Mouse (Mus musculus) forebrain, embryonic 15.5 days (tissue): ENCODE measurements around the gene Sema5b. TPM values are rescaled to one million over a fixed set of nuclear protein-coding genes. Genes with fewer than 3 reads are reported as not detected.

Experiments used
- ATAC-seq: fragments of 200-750 bp; cut with Nextera tagmentation; replicated peaks from 2 replicates; pipeline ENCODE4 v1.8.0; 2017; ENCODE audit warnings: mild to moderate bottlenecking, moderate TSS enrichment, moderate library complexity
- H3K27ac ChIP-seq: fragments of 300-500 bp; sonication (generic); replicated peaks from 2 replicates; pipeline ENCODE4 v1.5.1; 2015; ENCODE audit warnings: mild to moderate bottlenecking, inconsistent platforms
- H3K27me3 ChIP-seq: fragments of 300-500 bp; sonication (generic); 2 replicates; pipeline ENCODE4 v1.6.1; 2015; ENCODE audit warnings: inconsistent platforms
- H3K36me3 ChIP-seq: fragments of 300-500 bp; sonication (generic); 2 replicates; pipeline ENCODE4 v1.6.1; 2015; ENCODE audit warnings: mild to moderate bottlenecking, inconsistent platforms
- H3K4me1 ChIP-seq: fragments of 300-500 bp; sonication (generic); 2 replicates; pipeline ENCODE4 v1.6.1; 2015; ENCODE audit warnings: inconsistent platforms
- H3K4me2 ChIP-seq: fragments of 300-500 bp; sonication (generic); replicated peaks from 2 replicates; pipeline ENCODE4 v1.6.1; 2015; ENCODE audit warnings: mild to moderate bottlenecking, inconsistent platforms
- H3K4me3 ChIP-seq: fragments of 300-500 bp; sonication (generic); 2 replicates; pipeline ENCODE4 v1.5.1; 2015; ENCODE audit warnings: mild to moderate bottlenecking, inconsistent platforms
- H3K9ac ChIP-seq: fragments of 300-500 bp; sonication (generic); replicated peaks from 2 replicates; pipeline ENCODE4 v1.6.1; 2015; ENCODE audit warnings: mild to moderate bottlenecking, inconsistent platforms
- H3K9me3 ChIP-seq: fragments of 300-500 bp; sonication (generic); 2 replicates; pipeline ENCODE4 v1.6.1; 2016; ENCODE audit warnings: inconsistent platforms
- WGBS: fragments of 180-500 bp; shearing (Covaris S2); methylation state at CpG from one replicate; pipeline ENCODE4 v1.1.7; 2015; ENCODE audit warnings: mixed read lengths; 5-methylcytosine and 5-hydroxymethylcytosine counted together
- polyA plus RNA-seq: library from polyadenylated mRNA; unstranded; fragments of >200 nt; fragmentation: Nextera tagmentation; extraction: Ambion mirVana; gene quantifications from 2 replicates; pipeline ENCODE4 v1.2.1, GENCODE M21; 2015

Sema5b gene
- polyA plus RNA-seq, 1 experiment from 2014 or later: 31.5 TPM

DNA sequence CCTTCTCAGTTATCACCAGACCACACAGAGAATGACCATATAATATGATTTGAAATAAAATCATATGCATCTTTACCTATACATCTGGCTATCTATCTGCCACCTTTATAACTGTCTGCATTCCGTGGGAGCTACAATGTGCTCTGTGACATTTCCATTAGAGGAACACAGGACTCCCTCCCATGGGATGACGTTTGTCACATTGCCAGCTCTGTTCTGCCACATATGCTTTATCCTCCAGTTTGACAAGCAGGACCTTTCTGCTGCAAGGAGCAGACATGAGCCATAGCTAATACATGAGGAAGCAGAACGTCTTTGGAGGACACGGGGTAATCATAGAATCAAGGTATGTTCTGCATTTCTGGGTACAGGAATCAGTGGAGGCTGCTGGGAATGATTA, 16.7 kb upstream of the Sema5b start:
- WGBS: 77% methylated on average over 4 of the region's 4 CpGs
- Histone ChIP-seq H3K4me1 (peaks cover 3% of the 10 kb centered on the region; the same call in 1 of the 2 replicates), H3K36me3 (no peaks in the 10 kb centered on the region), H3K4me3 (no peak overlapping the region), H3K4me2 (no peak overlapping the region), H3K27me3 (no peaks in the 10 kb centered on the region), H3K27ac (no peak overlapping the region), H3K9ac (no peak overlapping the region), H3K9me3 (no peaks in the 10 kb centered on the region)
- ATAC-seq: no peak

DNA sequence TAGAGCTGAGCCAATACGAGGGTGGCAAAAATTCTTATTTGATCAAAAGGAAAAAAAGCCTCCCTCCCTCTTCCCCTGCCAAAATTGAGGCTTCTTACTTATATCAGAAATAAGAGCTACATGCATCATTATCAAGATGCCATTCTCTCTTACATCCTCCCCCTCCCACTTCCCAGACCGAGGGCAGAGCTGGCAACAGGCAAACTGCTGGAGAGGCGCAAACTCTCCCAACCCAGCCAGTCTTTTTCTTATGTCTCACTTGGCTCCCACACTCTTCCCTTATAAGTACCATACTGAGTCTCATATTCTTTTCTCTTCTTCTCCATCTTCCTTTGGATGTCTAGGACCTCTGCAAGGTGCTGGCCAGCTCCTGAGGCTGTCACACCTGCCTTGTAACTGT, 6.3 kb upstream of the Sema5b start:
- H3K27me3 ChIP-seq: peaks cover 8% of the 10 kb centered on the region
- H3K4me3 ChIP-seq: no peak overlapping the region
- H3K9ac ChIP-seq: no peak overlapping the region
- no peak for ATAC-seq
- no peaks in the 10 kb centered on the region for H3K9me3 ChIP-seq
- H3K4me2 ChIP-seq: no peak overlapping the region
- H3K4me1 ChIP-seq: peaks cover 7% of the 10 kb centered on the region
- no peaks in the 10 kb centered on the region for H3K36me3 ChIP-seq
- no peak overlapping the region for H3K27ac ChIP-seq
- 75% methylated on average over 3 of the region's 3 CpGs for WGBS

DNA sequence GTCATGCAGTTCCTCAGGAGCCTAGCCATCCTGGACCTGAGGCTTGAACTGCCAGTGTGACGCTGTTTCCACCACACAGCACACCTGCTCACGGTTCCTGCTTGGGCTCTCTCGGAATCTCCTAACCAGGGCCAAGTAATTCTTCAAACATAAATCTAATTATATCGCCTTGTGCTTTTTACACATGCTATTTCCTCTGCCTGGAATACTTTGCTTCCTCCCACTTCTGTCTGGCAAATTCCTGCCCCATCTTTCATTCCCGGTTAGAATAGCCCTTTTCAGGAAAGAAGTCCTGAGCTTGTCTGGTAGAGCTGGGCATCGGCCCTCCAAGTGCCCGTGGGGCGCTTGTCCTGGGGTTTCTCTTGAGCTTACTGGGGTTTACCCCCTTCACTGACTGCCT, 3.3 kb upstream of the Sema5b start:
- no peak for ATAC-seq
- no peak overlapping the region for H3K4me3 ChIP-seq
- no peaks in the 10 kb centered on the region for H3K36me3 ChIP-seq
- H3K4me1 ChIP-seq: peaks cover 22% of the 10 kb centered on the region
- H3K27ac ChIP-seq: no peak overlapping the region
- H3K9me3 ChIP-seq: no peaks in the 10 kb centered on the region
- 82% methylated on average over 8 of the region's 8 CpGs for WGBS
- H3K27me3 ChIP-seq: peaks cover 8% of the 10 kb centered on the region
- no peak overlapping the region for H3K9ac ChIP-seq
- H3K4me2 ChIP-seq: no peak overlapping the region

DNA sequence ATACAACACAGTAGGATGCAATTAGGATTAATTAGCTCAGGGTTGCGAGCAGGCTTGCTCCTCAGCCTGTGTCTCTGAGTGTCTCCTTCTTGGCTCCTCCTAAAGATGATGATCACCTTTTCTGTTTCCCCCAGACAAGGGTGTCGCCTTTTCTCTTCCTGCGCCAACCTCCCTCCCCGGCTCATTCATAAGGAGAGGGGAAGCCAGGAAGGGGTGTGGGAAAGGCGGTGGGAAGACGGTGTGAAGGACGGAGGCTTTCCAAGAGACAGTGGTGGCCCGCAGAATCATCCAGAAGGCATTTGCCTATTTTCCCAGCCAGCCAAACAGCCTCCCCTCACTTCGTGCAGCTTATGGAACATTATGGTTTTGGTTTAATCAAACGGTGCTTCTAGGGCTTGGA, 1.9 kb upstream of the Sema5b start:
- Histone ChIP-seq H3K4me1 (peaks cover 32% of the 10 kb centered on the region), H3K9me3 (no peaks in the 10 kb centered on the region), H3K36me3 (no peaks in the 10 kb centered on the region), H3K4me2 (no peak overlapping the region), H3K27me3 (peaks cover 8% of the 10 kb centered on the region), H3K4me3 (no peak overlapping the region), H3K9ac (no peak overlapping the region), H3K27ac (no peak overlapping the region)
- ATAC-seq: no peak
- WGBS: 33% methylated on average over 10 of the region's 10 CpGs

DNA sequence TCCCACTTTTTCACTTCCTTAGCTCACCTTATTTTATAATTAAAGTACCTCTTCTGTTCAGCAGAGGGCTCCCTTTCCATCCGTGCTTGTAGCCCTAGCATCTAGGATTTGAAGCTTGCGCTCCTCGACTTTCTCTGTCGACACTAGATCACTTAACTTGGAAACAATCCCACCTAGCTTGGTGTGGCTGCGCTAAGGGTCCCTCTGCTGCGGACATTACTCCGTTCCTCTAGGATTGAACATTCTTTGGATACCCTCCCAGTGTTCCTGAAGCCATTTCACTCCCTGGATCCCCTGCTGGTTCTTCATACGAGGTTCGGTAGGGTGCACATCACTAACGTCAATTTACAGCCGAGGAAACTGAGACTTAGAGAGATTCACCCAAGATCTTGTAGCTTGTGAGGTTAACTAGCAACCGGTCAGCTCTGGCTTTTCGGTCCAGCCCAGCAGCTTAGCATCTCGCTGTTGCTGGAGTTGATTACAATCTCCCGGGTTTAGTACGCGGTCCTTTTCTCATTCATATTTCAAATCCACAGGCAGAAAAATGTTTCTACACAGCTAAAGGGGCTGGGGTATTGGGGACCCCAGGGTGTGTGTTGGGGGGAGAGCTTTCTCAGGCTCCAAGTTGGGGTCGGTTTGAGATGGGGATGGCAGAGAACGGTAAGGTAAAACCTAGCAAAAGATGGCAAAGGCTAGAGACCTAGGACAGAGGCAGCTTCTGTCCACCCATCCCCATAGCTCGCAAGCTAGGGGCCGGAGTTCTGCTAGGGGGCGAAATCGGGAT, 420 bp upstream of the Sema5b start:
- ATAC-seq: peak; percentile 23; the same call in 1 of the 2 replicates
- H3K27ac ChIP-seq: peak overlapping the region; percentile 88

DNA sequence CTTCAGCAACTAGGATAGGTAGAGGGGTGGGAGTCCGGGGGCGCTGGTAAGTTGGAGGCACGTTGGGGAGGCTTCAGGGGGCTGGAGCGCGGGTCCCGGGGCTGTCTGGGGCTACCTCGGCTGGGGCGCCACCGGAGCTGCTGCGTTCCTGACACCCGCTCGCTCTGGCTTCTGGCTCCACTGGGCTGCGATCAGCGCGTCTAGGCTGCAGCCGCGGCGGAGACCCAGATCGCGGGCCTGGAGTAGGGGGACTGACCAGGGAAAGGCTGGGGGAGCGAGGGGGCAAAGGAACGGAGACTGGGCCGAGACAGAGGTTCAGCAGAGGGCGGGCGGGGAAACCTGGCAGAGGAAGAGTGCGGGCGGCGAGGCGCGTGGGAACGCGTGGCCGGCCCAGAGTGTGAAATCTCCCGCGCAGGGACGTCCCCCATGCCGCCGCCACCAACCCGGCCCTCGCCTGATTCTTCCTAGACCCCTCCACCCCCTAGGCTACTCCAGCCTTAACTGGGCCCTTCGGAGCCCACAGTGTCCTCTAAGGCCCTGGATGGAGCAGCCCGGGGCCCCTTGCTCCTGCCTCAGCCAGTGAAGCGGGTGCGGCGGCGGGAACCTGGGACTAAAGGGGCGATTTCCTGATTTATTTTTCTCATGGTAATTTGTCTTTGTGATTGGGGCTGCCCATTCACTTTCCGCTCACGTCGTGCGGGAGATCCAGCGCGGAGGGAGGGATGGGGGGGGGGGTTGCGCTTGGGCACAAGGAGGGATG, 896 bp downstream of the Sema5b start:
- Histone ChIP-seq H3K9me3 (no peaks in the 10 kb centered on the region), H3K4me3 (peak overlapping the region; percentile 93), H3K4me1 (peaks cover 33% of the 10 kb centered on the region), H3K4me2 (peak overlapping the region; percentile 94), H3K27ac (peak overlapping the region; percentile 88), H3K36me3 (no peaks in the 10 kb centered on the region), H3K9ac (peak overlapping the region; percentile 64), H3K27me3 (peaks cover 8% of the 10 kb centered on the region)
- under 1% methylated on average over 53 of the region's 54 CpGs for WGBS
- peak; percentile 54 for ATAC-seq

More for the DNA sequence above, 420 bp upstream of the Sema5b start:
- Histone ChIP-seq H3K36me3 (no peaks in the 10 kb centered on the region), H3K4me2 (peak overlapping the region; percentile 94), H3K9ac (peak overlapping the region; percentile 64), H3K9me3 (no peaks in the 10 kb centered on the region), H3K27me3 (peaks cover 8% of the 10 kb centered on the region), H3K4me3 (peak overlapping the region; percentile 93), H3K4me1 (peaks cover 33% of the 10 kb centered on the region)
- under 1% methylated on average over 23 of the region's 23 CpGs for WGBS

DNA sequence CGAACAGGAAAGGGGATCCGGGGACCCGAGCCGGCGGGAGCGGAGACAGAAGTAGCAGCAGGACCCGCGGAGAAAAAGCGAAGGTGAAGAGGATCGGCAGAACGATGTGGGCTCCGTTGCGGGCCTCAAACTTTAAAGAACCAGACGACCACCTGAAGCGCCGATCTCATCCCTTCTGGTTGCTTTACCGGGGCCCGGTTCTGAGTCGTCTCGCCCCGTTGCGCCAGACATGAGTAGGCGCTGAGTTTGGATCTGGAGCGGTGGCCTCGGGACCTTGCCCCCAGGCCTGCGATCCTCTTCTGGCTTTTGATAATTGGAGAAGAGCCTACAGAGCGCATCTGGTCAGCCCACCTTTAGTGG, 1.5 kb downstream of the Sema5b start:
- ATAC-seq: no peak
- no peaks in the 10 kb centered on the region for H3K9me3 ChIP-seq
- peak overlapping the region; percentile 88 for H3K27ac ChIP-seq
- H3K9ac ChIP-seq: peak overlapping the region; percentile 64
- H3K27me3 ChIP-seq: peaks cover 8% of the 10 kb centered on the region
- no peaks in the 10 kb centered on the region for H3K36me3 ChIP-seq
- H3K4me3 ChIP-seq: peak overlapping the region; percentile 93
- WGBS: under 1% methylated on average over 27 of the region's 27 CpGs
- H3K4me1 ChIP-seq: peaks cover 33% of the 10 kb centered on the region
- H3K4me2 ChIP-seq: peak overlapping the region; percentile 94

DNA sequence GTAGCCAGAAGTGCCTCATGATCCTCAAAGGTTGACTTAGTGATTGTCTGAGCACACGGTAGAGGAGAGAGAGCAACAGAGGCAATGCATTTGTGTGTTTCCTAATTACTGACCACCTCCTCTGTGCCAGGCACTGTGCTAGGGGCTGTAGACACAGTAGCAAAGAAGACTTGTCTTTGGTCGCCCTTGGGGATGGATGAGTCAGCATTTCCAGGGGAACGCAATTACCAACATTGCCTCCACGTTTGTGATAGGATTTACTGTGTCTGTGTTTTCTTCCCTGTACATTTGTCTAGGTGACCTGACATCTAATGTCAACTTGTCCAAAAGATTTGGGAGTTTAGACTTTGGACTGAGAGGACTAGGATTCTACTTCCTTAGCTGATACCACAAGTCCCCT, 4.8 kb downstream of the Sema5b start:
- 85% methylated on average over 4 of the region's 4 CpGs for WGBS
- H3K9ac ChIP-seq: no peak overlapping the region
- H3K9me3 ChIP-seq: no peaks in the 10 kb centered on the region
- no peaks in the 10 kb centered on the region for H3K36me3 ChIP-seq
- H3K4me2 ChIP-seq: no peak overlapping the region
- no peaks in the 10 kb centered on the region for H3K27me3 ChIP-seq
- peaks cover 17% of the 10 kb centered on the region for H3K4me1 ChIP-seq
- H3K27ac ChIP-seq: no peak overlapping the region
- H3K4me3 ChIP-seq: no peak overlapping the region
- no peak for ATAC-seq

DNA sequence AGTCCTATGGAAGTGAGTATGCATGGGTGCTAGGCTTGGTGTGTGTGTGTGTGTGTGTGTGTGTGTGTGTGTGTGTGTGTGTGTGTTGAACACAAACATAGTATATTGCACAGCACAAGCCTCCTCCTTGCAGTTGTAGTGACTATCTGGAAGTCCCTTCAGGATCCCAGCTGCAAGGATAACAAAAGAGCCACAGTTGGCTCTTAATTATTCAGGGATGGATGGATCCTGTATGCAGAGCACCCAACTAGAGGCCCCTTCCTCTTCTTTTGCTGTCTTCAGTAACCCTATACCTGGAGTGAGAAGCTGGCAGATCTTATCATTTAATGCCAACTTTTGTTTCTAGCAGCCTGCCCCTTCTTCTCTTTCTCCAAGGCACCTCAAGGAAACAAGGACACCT, 7.0 kb downstream of the Sema5b start:
- ATAC-seq: no peak
- H3K4me3 ChIP-seq: no peak overlapping the region
- H3K36me3 ChIP-seq: no peaks in the 10 kb centered on the region
- no peak overlapping the region for H3K4me2 ChIP-seq
- H3K27ac ChIP-seq: no peak overlapping the region
- no peaks in the 10 kb centered on the region for H3K27me3 ChIP-seq
- H3K9ac ChIP-seq: no peak overlapping the region
- H3K9me3 ChIP-seq: no peaks in the 10 kb centered on the region
- H3K4me1 ChIP-seq: peaks cover 14% of the 10 kb centered on the region

DNA sequence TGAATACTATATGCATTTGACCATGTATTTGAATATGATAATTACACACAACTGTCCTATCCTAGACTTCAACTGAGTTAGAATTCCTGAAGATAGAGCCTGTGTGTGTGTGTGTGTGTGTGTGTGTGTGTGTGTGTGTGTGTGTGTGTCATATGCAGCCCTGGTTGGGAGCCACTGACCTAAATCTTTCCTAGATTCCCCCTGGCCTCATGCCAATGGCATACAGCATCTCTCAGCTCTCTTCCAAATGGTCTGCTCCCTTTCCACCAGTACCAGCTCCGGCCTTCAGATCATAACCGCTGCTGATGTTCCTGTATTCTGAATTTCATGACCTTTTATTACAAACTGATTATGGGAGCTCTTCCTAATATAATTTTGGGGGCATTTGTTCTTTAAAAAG, 8.4 kb downstream of the Sema5b start:
- H3K27me3 ChIP-seq: no peaks in the 10 kb centered on the region
- no peaks in the 10 kb centered on the region for H3K9me3 ChIP-seq
- no peak for ATAC-seq
- 91% methylated on average over 2 of the region's 2 CpGs for WGBS
- H3K9ac ChIP-seq: no peak overlapping the region
- H3K4me1 ChIP-seq: peaks cover 6% of the 10 kb centered on the region; the same call in 1 of the 2 replicates
- H3K36me3 ChIP-seq: no peaks in the 10 kb centered on the region
- H3K4me2 ChIP-seq: no peak overlapping the region
- no peak overlapping the region for H3K27ac ChIP-seq
- H3K4me3 ChIP-seq: no peak overlapping the region

DNA sequence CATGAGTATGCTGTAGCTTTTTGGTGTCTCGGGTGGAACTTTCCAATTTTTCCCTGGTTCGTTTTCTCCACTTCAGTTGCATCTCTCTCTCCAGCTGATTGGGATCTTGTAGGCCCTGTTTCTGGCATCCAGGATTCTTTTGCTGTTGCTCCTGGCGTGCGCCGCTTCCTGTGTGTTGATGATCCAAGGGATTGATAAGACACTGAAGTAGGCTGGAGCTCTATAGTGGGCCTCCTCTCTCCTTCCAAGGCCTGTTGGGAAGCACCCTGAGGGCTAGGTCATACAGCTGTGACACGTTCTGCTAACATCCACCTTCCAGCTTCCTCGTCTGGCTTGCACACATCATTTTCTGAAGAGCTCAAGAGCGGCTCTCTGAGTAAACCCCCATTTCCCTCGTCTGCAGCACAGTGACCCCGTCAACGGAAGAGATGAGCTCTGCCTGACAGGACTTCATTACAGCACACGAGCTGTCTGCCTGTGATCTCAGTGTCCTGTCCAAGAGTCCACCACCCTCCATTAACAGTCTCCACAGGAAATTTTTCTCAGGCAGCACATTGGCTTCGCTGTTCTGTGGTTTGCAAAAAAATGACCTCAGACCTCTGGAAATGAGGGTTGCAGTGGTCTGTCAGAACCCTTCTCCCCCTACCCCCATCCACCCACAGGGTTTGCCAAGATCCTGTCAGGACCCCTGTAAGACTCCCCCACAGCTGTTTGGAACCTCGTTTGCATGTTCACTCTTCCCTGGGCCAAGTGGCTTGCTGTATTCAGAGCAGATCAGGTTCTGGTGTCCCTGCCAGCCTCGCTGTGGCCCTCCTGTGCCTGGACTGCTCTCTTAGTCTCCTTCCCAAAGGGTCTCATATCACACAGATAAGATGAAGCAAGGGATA, 14.9 kb downstream of the Sema5b start:
- ATAC-seq: peak; percentile 35; the same call in 1 of the 2 replicates
- Histone ChIP-seq H3K4me3 (no peak overlapping the region), H3K27ac (peak overlapping the region; percentile 24; the same call in 1 of the 2 replicates), H3K36me3 (no peaks in the 10 kb centered on the region), H3K27me3 (no peaks in the 10 kb centered on the region), H3K4me2 (no peak overlapping the region), H3K9me3 (no peaks in the 10 kb centered on the region), H3K4me1 (peaks cover 33% of the 10 kb centered on the region), H3K9ac (no peak overlapping the region)
- 66% methylated on average over 15 of the region's 15 CpGs for WGBS

DNA sequence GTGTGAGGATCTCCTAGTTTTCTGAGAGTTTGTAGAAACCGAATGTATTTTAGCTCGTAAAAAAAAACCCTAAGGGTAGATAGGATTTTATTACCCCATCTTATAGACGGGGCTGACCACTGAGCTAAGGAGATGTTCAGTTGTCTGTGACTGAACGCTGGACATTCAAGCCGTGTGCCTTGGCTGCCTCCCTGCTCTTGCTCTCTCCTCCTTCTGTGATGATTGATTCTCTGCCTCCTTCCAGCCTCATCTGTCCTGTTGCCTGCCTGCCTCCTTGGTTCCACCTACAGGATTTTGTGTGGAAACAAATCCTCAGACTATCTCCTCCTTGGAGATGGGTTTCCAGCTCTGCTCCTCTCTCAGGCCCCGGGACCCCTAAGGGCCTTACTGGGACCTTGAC, 16.1 kb downstream of the Sema5b start:
- H3K27ac ChIP-seq: 0 out of 2 replicates have a peak overlapping the region, but pooled peaks have one; percentile 16
- H3K9ac ChIP-seq: no peak overlapping the region
- H3K9me3 ChIP-seq: no peaks in the 10 kb centered on the region
- ATAC-seq: no peak
- no peak overlapping the region for H3K4me2 ChIP-seq
- H3K4me1 ChIP-seq: peaks cover 33% of the 10 kb centered on the region
- no peaks in the 10 kb centered on the region for H3K36me3 ChIP-seq
- WGBS: 83% methylated on average over 6 of the region's 6 CpGs
- H3K27me3 ChIP-seq: no peaks in the 10 kb centered on the region
- H3K4me3 ChIP-seq: no peak overlapping the region
